Mouse (Mus musculus): ENCODE measurements at regions not wholly inside any gene's neighbourhood (a gene's known extent, or its start where the extent isn't known, plus 50 kb on each side); places are given as distances from the start of the nearest gene placed in this dataset.
"Not testable (repeated sequence)": the region's sequence is repeated elsewhere in the genome, so short reads cannot be mapped to it uniquely, and the experiment has no call there.

- no peaks in the 10 kb centered on the region for H3K9me3 ChIP-seq (replicated peaks; ENCODE audit: low read length)
- dilution Hi-C loops (cut with MboI; ENCODE audit: extremely low pct_ligation_motif_present, extremely low pct_unique_long_range_greater_than_20kb, low sequenced_read_pairs) (no loop called here), in situ Hi-C loops (cut with MboI; ENCODE audit: low pct_ligation_motif_present, low pct_unique_long_range_greater_than_20kb, low sequenced_read_pairs) (no loop called here)
- no peaks in the 10 kb centered on the region for H3K36me3 ChIP-seq (replicated peaks in 1 of 2; ENCODE audit: control insufficient read depth in 1 of 2, insufficient read depth in 1 of 2, low read length in 1 of 2)
- no peak overlapping the region for H3K4me2 ChIP-seq (ENCODE audit: insufficient read depth, low read depth, poor library complexity, severe bottlenecking)
- no peaks in the 10 kb centered on the region for H3K4me1 ChIP-seq (ENCODE audit: control insufficient read depth in 1 of 2, insufficient read depth in 2 of 2)
- H3K79me2 ChIP-seq (replicated peaks; ENCODE audit: control insufficient read depth, extremely low read depth, insufficient read depth, poor library complexity, severe bottlenecking), result no peaks in the 10 kb centered on the region
- no peak for TF ChIP-seq BHLHE40 (IDR thresholded peaks at IDR 0.05; ENCODE audit: low read depth, low read length)
- no peak for TF ChIP-seq EP300 (IDR thresholded peaks at IDR 0.05; ENCODE audit: low read length)
- no peak for TF ChIP-seq JUN (IDR thresholded peaks at IDR 0.05; ENCODE audit: insufficient read depth, low read depth, low read length)
- no peak for TF ChIP-seq POLR2AphosphoS2 (IDR thresholded peaks at IDR 0.05; ENCODE audit: low read depth, low read length)
- no peak for TF ChIP-seq USF1 (IDR thresholded peaks at IDR 0.05; ENCODE audit: low read depth, low read length)
- TF ChIP-seq ZKSCAN1 (IDR thresholded peaks at IDR 0.05; ENCODE audit: borderline replicate concordance, low read depth, low read length), result no peak
- TF ChIP-seq USF2 (conservative IDR thresholded peaks at IDR 0.05; ENCODE audit: low read depth, low read length), result no peak
- TF ChIP-seq RCOR1 (conservative IDR thresholded peaks at IDR 0.05; ENCODE audit: low read depth, low read length), result no peak
- no peak for TF ChIP-seq CHD1 (IDR thresholded peaks at IDR 0.05; ENCODE audit: low read depth, low read length)
- no peak for TF ChIP-seq ZC3H11A (IDR thresholded peaks at IDR 0.05; ENCODE audit: low read depth, low read length)
- TF ChIP-seq RAD21 (IDR thresholded peaks at IDR 0.05; ENCODE audit: low read depth, low read length), result no peak
- TF ChIP-seq MXI1 (IDR thresholded peaks at IDR 0.05; ENCODE audit: low read depth, low read length), result no peak
- no peak for TF ChIP-seq IRF4 (IDR thresholded peaks at IDR 0.05; ENCODE audit: low read depth, low read length)
- TF ChIP-seq SMC3 (IDR thresholded peaks at IDR 0.05; ENCODE audit: low read depth, low read length), result no peak
- TF ChIP-seq MAZ (IDR thresholded peaks at IDR 0.05; ENCODE audit: low read depth, low read length), result no peak
- no peak for TF ChIP-seq PAX5 (IDR thresholded peaks at IDR 0.05; ENCODE audit: low read length)
- TF ChIP-seq POLR2A (IDR thresholded peaks at IDR 0.05; ENCODE audit: low read depth, low read length), result no peak
- TF ChIP-seq JUND (conservative IDR thresholded peaks at IDR 0.05; ENCODE audit: low read depth, low read length), result no peak
- TF ChIP-seq ELF1 (IDR thresholded peaks at IDR 0.05; ENCODE audit: low read depth, low read length), result no peak
- DNase-seq (ENCODE audit: extremely low read depth), result no peak
- no peak overlapping the region for H3K4me3 ChIP-seq (replicated peaks in 1 of 3; ENCODE audit: low read depth in 2 of 3, low read length in 2 of 3, poor library complexity in 1 of 3)
- H3K27me3 ChIP-seq (replicated peaks), result no peaks in the 10 kb centered on the region
- no peak overlapping the region for H3K27ac ChIP-seq (ENCODE audit: insufficient read depth, low read depth)
- no peak overlapping the region for H3K9ac ChIP-seq (ENCODE audit: insufficient read depth, low read depth)
Measured at GRCm38 (mm10) chr9:17079674-17080073, 578.6 kb upstream of the Fat3 start.

GRCm38 (mm10) chr9:17046852-17047251, 545.8 kb upstream of the Fat3 start:
- in situ Hi-C loops (cut with MboI; ENCODE audit: low pct_ligation_motif_present, low pct_unique_long_range_greater_than_20kb, low sequenced_read_pairs); H3K79me2 ChIP-seq (replicated peaks; ENCODE audit: control insufficient read depth, extremely low read depth, insufficient read depth, poor library complexity, severe bottlenecking); H3K9ac ChIP-seq (ENCODE audit: insufficient read depth, low read depth); H3K4me3 ChIP-seq (replicated peaks in 1 of 3; ENCODE audit: low read depth in 2 of 3, low read length in 2 of 3, poor library complexity in 1 of 3); H3K4me2 ChIP-seq (ENCODE audit: insufficient read depth, low read depth, poor library complexity, severe bottlenecking); H3K9me3 ChIP-seq (replicated peaks; ENCODE audit: low read length); DNase-seq (ENCODE audit: extremely low read depth); H3K27me3 ChIP-seq (replicated peaks); H3K36me3 ChIP-seq (replicated peaks in 1 of 2; ENCODE audit: control insufficient read depth in 1 of 2, insufficient read depth in 1 of 2, low read length in 1 of 2); dilution Hi-C loops (cut with MboI; ENCODE audit: extremely low pct_ligation_motif_present, extremely low pct_unique_long_range_greater_than_20kb, low sequenced_read_pairs); H3K27ac ChIP-seq (ENCODE audit: insufficient read depth, low read depth); H3K4me1 ChIP-seq (ENCODE audit: control insufficient read depth in 1 of 2, insufficient read depth in 2 of 2): not testable (repeated sequence)
- peak; percentile 63 for TF ChIP-seq ETS1 (conservative IDR thresholded peaks at IDR 0.05; ENCODE audit: low read depth, low read length)
